Mouse (Mus musculus): ENCODE data around the gene Itga9. TPM values are rescaled to one million over a fixed set of nuclear protein-coding genes. Genes with fewer than 3 reads are reported as not detected.

Gene Itga9
- polyA plus RNA-seq, 1 experiment from 2014 or later = 31.9 TPM

GRCm38 (mm10) chr9:118763646-118764045, 157.2 kb downstream of the Itga9 start:
- Histone ChIP-seq H3K27ac (ENCODE audit: low read depth, low read length) (no peak overlapping the region), H3K27me3 (ENCODE audit: control insufficient read depth, insufficient read depth, low read length) (no peaks in the 10 kb centered on the region), H3K9ac (ENCODE audit: low read depth, low read length) (no peak overlapping the region), H3K4me3 (ENCODE audit: low read length) (no peak overlapping the region), H3K4me2 (replicated peaks; ENCODE audit: low read depth, low read length) (no peak overlapping the region), H3K36me3 (ENCODE audit: control insufficient read depth, insufficient read depth, low read length) (no peaks in the 10 kb centered on the region), H3K4me1 (ENCODE audit: control insufficient read depth, insufficient read depth, low read length) (peaks cover 49% of the 10 kb centered on the region), H3K9me3 (ENCODE audit: control insufficient read depth, low read length) (0 out of 2 replicates have a peak, but pooled peaks cover 2% of the 10 kb centered on the region)
- ATAC-seq (ENCODE audit: low FRiP score, low TSS enrichment) = no peak
- 77% methylated on average over 3 of the region's 3 CpGs for WGBS

GRCm38 (mm10) chr9:118765059-118765458, 158.6 kb downstream of the Itga9 start:
- peaks cover 6% of the 10 kb centered on the region; the same call in 1 of the 2 replicates for H3K36me3 ChIP-seq (ENCODE audit: control insufficient read depth, insufficient read depth, low read length)
- peaks cover 41% of the 10 kb centered on the region for H3K4me1 ChIP-seq (ENCODE audit: control insufficient read depth, insufficient read depth, low read length)
- H3K27ac ChIP-seq (ENCODE audit: low read depth, low read length) = peak overlapping the region; percentile 47; the same call in 1 of the 2 replicates

GRCm38 (mm10) chr9:118767008-118767407, 160.5 kb downstream of the Itga9 start:
- Histone ChIP-seq H3K4me3 (ENCODE audit: low read length) (no peak overlapping the region), H3K4me1 (ENCODE audit: control insufficient read depth, insufficient read depth, low read length) (peaks cover 35% of the 10 kb centered on the region), H3K9me3 (ENCODE audit: control insufficient read depth, low read length) (no peaks in the 10 kb centered on the region), H3K36me3 (ENCODE audit: control insufficient read depth, insufficient read depth, low read length) (peaks cover 10% of the 10 kb centered on the region; the same call in 1 of the 2 replicates), H3K27ac (ENCODE audit: low read depth, low read length) (no peak overlapping the region), H3K4me2 (replicated peaks; ENCODE audit: low read depth, low read length) (no peak overlapping the region), H3K9ac (ENCODE audit: low read depth, low read length) (no peak overlapping the region), H3K27me3 (ENCODE audit: control insufficient read depth, insufficient read depth, low read length) (no peaks in the 10 kb centered on the region)
- no peak for ATAC-seq (ENCODE audit: low FRiP score, low TSS enrichment)
- 21% methylated on average over 7 of the region's 7 CpGs for WGBS

More at GRCm38 (mm10) chr9:118765059-118765458, 158.6 kb downstream of the Itga9 start:
- no peak overlapping the region for H3K9ac ChIP-seq (ENCODE audit: low read depth, low read length)
- H3K4me3 ChIP-seq (ENCODE audit: low read length) = no peak overlapping the region
- H3K9me3 ChIP-seq (ENCODE audit: control insufficient read depth, low read length) = 0 out of 2 replicates have a peak, but pooled peaks cover 2% of the 10 kb centered on the region
- no peak for ATAC-seq (ENCODE audit: low FRiP score, low TSS enrichment)
- no peak overlapping the region for H3K4me2 ChIP-seq (replicated peaks; ENCODE audit: low read depth, low read length)
- H3K27me3 ChIP-seq (ENCODE audit: control insufficient read depth, insufficient read depth, low read length) = no peaks in the 10 kb centered on the region

DNA sequence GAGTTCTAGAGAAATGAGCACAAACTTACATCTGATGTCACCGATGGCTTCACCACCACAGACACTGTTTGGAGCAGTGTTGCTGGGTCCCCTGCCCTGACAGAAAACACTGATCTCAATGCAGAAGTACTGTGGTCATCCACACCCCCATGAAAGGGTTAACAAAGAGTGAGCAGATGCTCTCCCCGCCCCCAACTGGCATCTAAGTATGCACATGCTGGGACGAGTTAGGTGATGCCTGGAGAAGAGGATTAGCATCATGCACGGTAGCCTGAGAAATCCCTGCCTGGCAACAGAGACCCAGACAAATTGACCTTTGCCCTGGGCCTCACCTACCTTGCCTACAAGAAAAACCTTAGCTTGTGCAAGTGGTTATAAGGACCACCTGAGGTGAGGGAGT, 162.1 kb downstream of the Itga9 start:
- no peaks in the 10 kb centered on the region for H3K9me3 ChIP-seq (ENCODE audit: control insufficient read depth, low read length)
- WGBS = 48% methylated on average over 4 of the region's 4 CpGs
- peaks cover 10% of the 10 kb centered on the region; the same call in 1 of the 2 replicates for H3K36me3 ChIP-seq (ENCODE audit: control insufficient read depth, insufficient read depth, low read length)
- no peak overlapping the region for H3K4me2 ChIP-seq (replicated peaks; ENCODE audit: low read depth, low read length)
- no peak overlapping the region for H3K9ac ChIP-seq (ENCODE audit: low read depth, low read length)
- peaks cover 19% of the 10 kb centered on the region for H3K4me1 ChIP-seq (ENCODE audit: control insufficient read depth, insufficient read depth, low read length)
- H3K27me3 ChIP-seq (ENCODE audit: control insufficient read depth, insufficient read depth, low read length) = no peaks in the 10 kb centered on the region
- H3K4me3 ChIP-seq (ENCODE audit: low read length) = no peak overlapping the region
- ATAC-seq (ENCODE audit: low FRiP score, low TSS enrichment) = no peak
- H3K27ac ChIP-seq (ENCODE audit: low read depth, low read length) = no peak overlapping the region

GRCm38 (mm10) chr9:118770366-118770765, 163.9 kb downstream of the Itga9 start:
- Histone ChIP-seq H3K4me2 (replicated peaks; ENCODE audit: low read depth, low read length) (no peak overlapping the region), H3K9me3 (ENCODE audit: control insufficient read depth, low read length) (no peaks in the 10 kb centered on the region), H3K36me3 (ENCODE audit: control insufficient read depth, insufficient read depth, low read length) (peaks cover 10% of the 10 kb centered on the region; the same call in 1 of the 2 replicates), H3K4me1 (ENCODE audit: control insufficient read depth, insufficient read depth, low read length) (peaks cover 6% of the 10 kb centered on the region), H3K27ac (ENCODE audit: low read depth, low read length) (no peak overlapping the region), H3K27me3 (ENCODE audit: control insufficient read depth, insufficient read depth, low read length) (no peaks in the 10 kb centered on the region), H3K4me3 (ENCODE audit: low read length) (no peak overlapping the region), H3K9ac (ENCODE audit: low read depth, low read length) (no peak overlapping the region)
- ATAC-seq (ENCODE audit: low FRiP score, low TSS enrichment) = no peak
- WGBS = 78% methylated on average over 4 of the region's 4 CpGs

DNA sequence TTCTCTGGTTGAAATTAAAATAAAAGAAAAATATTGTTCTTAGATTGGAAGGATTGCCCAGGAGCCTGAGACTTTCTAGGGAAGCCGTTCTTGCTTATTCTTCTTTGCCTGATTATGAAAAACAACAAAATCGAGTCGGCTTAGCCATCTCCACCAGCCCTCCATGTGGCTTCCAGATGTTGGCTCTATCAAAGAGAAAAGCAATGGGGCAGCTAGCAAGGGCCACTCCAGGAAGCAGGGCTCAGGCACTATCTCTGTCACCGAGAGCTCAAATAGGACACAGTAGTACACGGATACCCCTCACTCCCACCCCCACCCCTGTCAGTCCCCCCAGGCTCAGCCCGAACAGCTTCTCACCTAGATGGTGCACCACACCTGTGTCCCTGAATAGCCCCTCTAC, 168.2 kb downstream of the Itga9 start:
- H3K27ac ChIP-seq (ENCODE audit: low read depth, low read length) = no peak overlapping the region
- 78% methylated on average over 6 of the region's 6 CpGs for WGBS

GRCm38 (mm10) chr9:118776880-118777438, 170.5 kb downstream of the Itga9 start:
- Histone ChIP-seq H3K36me3 (ENCODE audit: control insufficient read depth, insufficient read depth, low read length) (no peaks in the 10 kb centered on the region), H3K9ac (ENCODE audit: low read depth, low read length) (no peak overlapping the region), H3K27me3 (ENCODE audit: control insufficient read depth, insufficient read depth, low read length) (no peaks in the 10 kb centered on the region), H3K4me3 (ENCODE audit: low read length) (no peak overlapping the region), H3K4me2 (replicated peaks; ENCODE audit: low read depth, low read length) (no peak overlapping the region), H3K27ac (ENCODE audit: low read depth, low read length) (no peak overlapping the region), H3K4me1 (ENCODE audit: control insufficient read depth, insufficient read depth, low read length) (no peaks in the 10 kb centered on the region), H3K9me3 (ENCODE audit: control insufficient read depth, low read length) (no peaks in the 10 kb centered on the region)
- WGBS = 97% methylated on average over 2 of the region's 2 CpGs
- ATAC-seq (ENCODE audit: low FRiP score, low TSS enrichment) = no peak

More for the DNA sequence above, 168.2 kb downstream of the Itga9 start:
- ATAC-seq (ENCODE audit: low FRiP score, low TSS enrichment) = no peak
- Histone ChIP-seq H3K9me3 (ENCODE audit: control insufficient read depth, low read length) (no peaks in the 10 kb centered on the region), H3K27me3 (ENCODE audit: control insufficient read depth, insufficient read depth, low read length) (no peaks in the 10 kb centered on the region), H3K4me1 (ENCODE audit: control insufficient read depth, insufficient read depth, low read length) (no peaks in the 10 kb centered on the region), H3K4me3 (ENCODE audit: low read length) (no peak overlapping the region), H3K4me2 (replicated peaks; ENCODE audit: low read depth, low read length) (no peak overlapping the region), H3K9ac (ENCODE audit: low read depth, low read length) (no peak overlapping the region), H3K36me3 (ENCODE audit: control insufficient read depth, insufficient read depth, low read length) (peaks cover 3% of the 10 kb centered on the region; the same call in 1 of the 2 replicates)

DNA sequence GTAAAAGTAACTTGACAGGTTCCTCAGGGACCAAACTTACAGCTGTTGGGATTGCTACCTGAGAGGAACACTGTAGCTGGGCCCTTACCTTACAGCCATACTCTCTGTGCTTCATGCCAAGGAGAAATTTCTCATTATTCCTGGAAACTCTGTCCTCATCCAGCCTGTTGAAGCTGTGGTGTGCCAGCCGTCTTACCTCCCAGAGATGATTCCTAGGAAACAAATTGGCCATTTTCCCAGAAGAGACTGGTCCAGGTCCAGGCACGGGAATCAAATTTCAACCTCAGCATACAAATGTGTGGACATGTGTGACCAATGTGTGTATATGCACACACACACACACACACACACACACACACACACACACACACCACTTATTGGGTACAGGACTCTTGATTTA, 172.1 kb downstream of the Itga9 start:
- H3K27ac ChIP-seq (ENCODE audit: low read depth, low read length) = no peak overlapping the region
- no peak for ATAC-seq (ENCODE audit: low FRiP score, low TSS enrichment)
- H3K4me3 ChIP-seq (ENCODE audit: low read length) = no peak overlapping the region
- no peaks in the 10 kb centered on the region for H3K4me1 ChIP-seq (ENCODE audit: control insufficient read depth, insufficient read depth, low read length)
- no peaks in the 10 kb centered on the region for H3K9me3 ChIP-seq (ENCODE audit: control insufficient read depth, low read length)
- no peaks in the 10 kb centered on the region for H3K27me3 ChIP-seq (ENCODE audit: control insufficient read depth, insufficient read depth, low read length)
- peaks cover 4% of the 10 kb centered on the region; the same call in 1 of the 2 replicates for H3K36me3 ChIP-seq (ENCODE audit: control insufficient read depth, insufficient read depth, low read length)
- H3K9ac ChIP-seq (ENCODE audit: low read depth, low read length) = no peak overlapping the region
- H3K4me2 ChIP-seq (replicated peaks; ENCODE audit: low read depth, low read length) = no peak overlapping the region
- WGBS = 64% methylated on average over 2 of the region's 2 CpGs

DNA sequence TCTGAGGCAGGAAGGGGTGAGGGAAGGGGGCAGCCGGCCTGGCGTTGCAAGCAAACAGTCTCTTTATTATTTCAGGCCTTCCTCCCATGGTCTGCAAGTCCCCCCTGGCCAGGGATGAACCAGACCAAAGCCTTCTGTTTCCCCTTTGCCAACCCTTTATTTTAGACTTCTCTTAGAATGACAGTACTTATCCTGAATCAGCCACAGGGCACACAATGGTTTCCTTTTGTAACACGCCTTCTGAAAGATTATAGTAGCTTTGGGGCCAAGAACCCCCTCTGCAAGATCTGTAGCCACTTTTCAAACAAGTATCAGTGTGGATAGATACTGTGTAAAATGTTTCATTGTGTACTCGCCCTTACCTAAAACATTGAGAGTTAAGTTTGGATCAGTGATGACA, 178.1 kb downstream of the Itga9 start:
- Histone ChIP-seq H3K4me2 (replicated peaks; ENCODE audit: low read depth, low read length) (no peak overlapping the region), H3K9ac (ENCODE audit: low read depth, low read length) (no peak overlapping the region), H3K36me3 (ENCODE audit: control insufficient read depth, insufficient read depth, low read length) (peaks cover 4% of the 10 kb centered on the region; the same call in 1 of the 2 replicates), H3K27me3 (ENCODE audit: control insufficient read depth, insufficient read depth, low read length) (no peaks in the 10 kb centered on the region), H3K27ac (ENCODE audit: low read depth, low read length) (no peak overlapping the region), H3K4me3 (ENCODE audit: low read length) (no peak overlapping the region), H3K4me1 (ENCODE audit: control insufficient read depth, insufficient read depth, low read length) (no peaks in the 10 kb centered on the region), H3K9me3 (ENCODE audit: control insufficient read depth, low read length) (no peaks in the 10 kb centered on the region)
- WGBS = 44% methylated on average over 4 of the region's 4 CpGs
- ATAC-seq (ENCODE audit: low FRiP score, low TSS enrichment) = no peak

Data from kidney, embryonic 14.5 days (tissue).